Mouse (Mus musculus) forelimb bud, embryonic 11.5 days (tissue): ENCODE results near the gene Zscan4f.
"Not testable (repeated sequence)": the region's sequence is repeated elsewhere in the genome, so short reads cannot be mapped to it uniquely, and the experiment has no call there.

Source experiments
- DNase-seq: peaks from one replicate; pipeline ENCODE4 v3.0.0-alpha.2; 2012; ENCODE audit warnings: low read depth, low spot score

Zscan4f gene

GRCm38 (mm10) chr7:11397615-11398014 lies at the start of gene Zscan4f:
TSS of gene Zscan4f (plus strand) at chr7:11397915.
- DNase-seq: not testable (repeated sequence)

GRCm38 (mm10) chr7:11384641-11385040 lies 13.1 kb upstream of the Zscan4f start:
- DNase-seq: not testable (repeated sequence)
